Mouse (Mus musculus): ENCODE data around the gene Kctd8.
"Not testable (repeated sequence)": the region's sequence is repeated elsewhere in the genome, so short reads cannot be mapped to it uniquely, and the experiment has no call there.

Kctd8 gene

GRCm38 (mm10) chr5:69340919-69341801, at the start of gene Kctd8:
Kctd8 (minus strand) TSS chr5:69341679.
- DNase-seq (ENCODE audit: low spot score in 2 of 2): peak in 1 of 2 experiments; percentile 60

GRCm38 (mm10) chr5:69379072-69379471, 37.6 kb upstream of the Kctd8 start:
- no peak for DNase-seq (ENCODE audit: low spot score in 2 of 2)

- DNase-seq (ENCODE audit: low spot score in 2 of 2): no peak
Measured at GRCm38 (mm10) chr5:69350596-69350995, 9.1 kb upstream of the Kctd8 start.

GRCm38 (mm10) chr5:69340102-69340918, 1.2 kb downstream of the Kctd8 start:
- DNase-seq (ENCODE audit: low spot score in 2 of 2): no peak

GRCm38 (mm10) chr5:69339623-69339970, 1.9 kb downstream of the Kctd8 start:
- no peak for DNase-seq (ENCODE audit: low spot score in 2 of 2)

- DNase-seq (ENCODE audit: low spot score in 2 of 2): no peak
Measured at GRCm38 (mm10) chr5:69338916-69339622, 2.4 kb downstream of the Kctd8 start.

GRCm38 (mm10) chr5:69327561-69327960, 13.9 kb downstream of the Kctd8 start:
- DNase-seq (ENCODE audit: low spot score in 2 of 2): no peak

GRCm38 (mm10) chr5:69324566-69325230, 16.8 kb downstream of the Kctd8 start:
- no peak for DNase-seq (ENCODE audit: low spot score in 2 of 2)

- DNase-seq (ENCODE audit: low spot score in 2 of 2): no peak
Measured at GRCm38 (mm10) chr5:69312611-69313010, 28.9 kb downstream of the Kctd8 start.

- DNase-seq (ENCODE audit: low spot score in 2 of 2): no peak
Measured at GRCm38 (mm10) chr5:69301665-69302064, 39.8 kb downstream of the Kctd8 start.

- no peak for DNase-seq (ENCODE audit: low spot score in 2 of 2)
Measured at GRCm38 (mm10) chr5:69292353-69292752, 49.1 kb downstream of the Kctd8 start.

GRCm38 (mm10) chr5:69284359-69284758, 57.1 kb downstream of the Kctd8 start:
- no peak for DNase-seq (ENCODE audit: low spot score in 2 of 2)

GRCm38 (mm10) chr5:69252366-69252765, 89.1 kb downstream of the Kctd8 start:
- no peak for DNase-seq (ENCODE audit: low spot score in 2 of 2)

GRCm38 (mm10) chr5:69241931-69242330, 99.5 kb downstream of the Kctd8 start:
- DNase-seq (ENCODE audit: low spot score in 2 of 2): no peak

GRCm38 (mm10) chr5:69233560-69233959, 107.9 kb downstream of the Kctd8 start:
- DNase-seq (ENCODE audit: low spot score in 2 of 2): no peak

- not testable (repeated sequence) for DNase-seq (ENCODE audit: low spot score in 2 of 2)
Measured at GRCm38 (mm10) chr5:69231649-69232048, 109.8 kb downstream of the Kctd8 start.

- no peak for DNase-seq (ENCODE audit: low spot score in 2 of 2)
Measured at GRCm38 (mm10) chr5:69227147-69227546, 114.3 kb downstream of the Kctd8 start.

- DNase-seq (ENCODE audit: low spot score in 2 of 2): no peak
Measured at GRCm38 (mm10) chr5:69222608-69223007, 118.9 kb downstream of the Kctd8 start.

- DNase-seq (ENCODE audit: low spot score in 2 of 2): no peak
Measured at GRCm38 (mm10) chr5:69215216-69215615, 126.3 kb downstream of the Kctd8 start.

GRCm38 (mm10) chr5:69209401-69209800, 132.1 kb downstream of the Kctd8 start:
- no peak for DNase-seq (ENCODE audit: low spot score in 2 of 2)

- DNase-seq (ENCODE audit: low spot score in 2 of 2): no peak
Measured at GRCm38 (mm10) chr5:69207713-69208112, 133.8 kb downstream of the Kctd8 start.
